Mouse (Mus musculus): ENCODE measurements around the gene Adgrg5. TPM values are rescaled to one million over a fixed set of nuclear protein-coding genes. Genes with fewer than 3 reads are reported as not detected.

Adgrg5 gene
- polyA plus RNA-seq, 1 experiment: 0.08 TPM

DNA sequence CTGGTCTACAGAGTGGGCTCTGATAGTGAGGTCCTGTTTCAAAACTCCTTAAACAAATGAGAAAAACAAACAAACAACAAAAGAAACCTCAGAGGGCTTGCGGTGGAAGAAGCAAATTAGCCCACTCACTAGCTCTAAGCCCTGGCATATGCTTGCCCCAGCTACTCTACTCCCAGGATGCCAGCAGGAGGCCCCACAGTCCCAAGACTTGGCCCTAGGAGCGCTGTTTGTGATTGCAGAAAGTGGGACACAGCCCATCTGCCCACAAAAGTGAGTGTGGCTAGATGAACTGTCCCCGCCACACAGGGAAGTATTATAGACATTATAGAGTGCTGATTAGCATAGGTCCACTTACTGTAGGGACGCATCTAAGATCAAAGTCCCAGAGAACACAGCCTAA is 24.9 kb downstream of the Adgrg5 start:
- no peak for TF ChIP-seq POLR2A (IDR thresholded peaks at IDR 0.05; ENCODE audit: borderline replicate concordance, insufficient read depth, low read length)
- TF ChIP-seq CTCF (IDR thresholded peaks at IDR 0.05; ENCODE audit: borderline replicate concordance, insufficient read depth, low read depth, low read length): no peak
- WGBS: 57% methylated on average over 4 of the region's 4 CpGs
- no peak for DNase-seq
- no peaks in the 10 kb centered on the region for H3K4me1 ChIP-seq (ENCODE audit: control insufficient read depth, insufficient read depth, low read length)
- H3K4me3 ChIP-seq (replicated peaks; ENCODE audit: insufficient read depth, low read depth, low read length): no peak overlapping the region
- no peak overlapping the region for H3K27ac ChIP-seq (ENCODE audit: insufficient read depth, low read length)
- no peaks in the 10 kb centered on the region for H3K27me3 ChIP-seq (ENCODE audit: control insufficient read depth, insufficient read depth, low read length)

- TF ChIP-seq CTCF (IDR thresholded peaks at IDR 0.05; ENCODE audit: borderline replicate concordance, insufficient read depth, low read depth, low read length) (no peak), POLR2A (IDR thresholded peaks at IDR 0.05; ENCODE audit: borderline replicate concordance, insufficient read depth, low read length) (no peak)
- DNase-seq: no peak
- 87% methylated on average over 4 of the region's 4 CpGs for WGBS
- H3K4me1 ChIP-seq (ENCODE audit: control insufficient read depth, insufficient read depth, low read length): no peaks in the 10 kb centered on the region
- no peaks in the 10 kb centered on the region for H3K27me3 ChIP-seq (ENCODE audit: control insufficient read depth, insufficient read depth, low read length)
- H3K27ac ChIP-seq (ENCODE audit: insufficient read depth, low read length): no peak overlapping the region
- H3K4me3 ChIP-seq (replicated peaks; ENCODE audit: insufficient read depth, low read depth, low read length): no peak overlapping the region
Observed at GRCm38 (mm10) chr8:94949010-94949409, 25.5 kb downstream of the Adgrg5 start.

DNA sequence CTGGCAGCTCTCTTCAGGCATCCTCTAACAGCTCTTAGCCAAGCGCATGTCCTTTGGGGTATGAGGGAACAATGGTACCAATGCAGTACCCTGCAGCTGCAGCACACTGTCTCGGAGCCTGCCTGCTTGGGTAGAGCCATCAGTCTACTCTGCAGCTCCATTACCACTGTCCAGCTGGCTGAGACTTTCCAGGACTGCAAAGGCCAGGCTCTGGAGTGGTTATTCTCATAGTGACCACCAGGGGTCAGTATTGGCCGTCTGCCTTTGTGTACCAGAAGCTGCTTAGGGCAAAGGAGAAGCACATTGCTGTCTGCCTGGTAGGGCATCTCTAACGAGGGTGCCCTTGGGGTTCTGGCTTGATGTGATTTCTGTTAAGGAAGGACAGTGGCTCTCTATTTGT is 26.6 kb downstream of the Adgrg5 start:
- 5% methylated on average over 4 of the region's 4 CpGs for WGBS
- no peak for TF ChIP-seq POLR2A (IDR thresholded peaks at IDR 0.05; ENCODE audit: borderline replicate concordance, insufficient read depth, low read length)
- peak; percentile 95 for TF ChIP-seq CTCF (IDR thresholded peaks at IDR 0.05; ENCODE audit: borderline replicate concordance, insufficient read depth, low read depth, low read length)
- no peaks in the 10 kb centered on the region for H3K27me3 ChIP-seq (ENCODE audit: control insufficient read depth, insufficient read depth, low read length)
- H3K27ac ChIP-seq (ENCODE audit: insufficient read depth, low read length): no peak overlapping the region
- no peak overlapping the region for H3K4me3 ChIP-seq (replicated peaks; ENCODE audit: insufficient read depth, low read depth, low read length)
- DNase-seq: peak; percentile 73 to 75
- H3K4me1 ChIP-seq (ENCODE audit: control insufficient read depth, insufficient read depth, low read length): no peaks in the 10 kb centered on the region

- Histone ChIP-seq H3K27me3 (ENCODE audit: control insufficient read depth, insufficient read depth, low read length) (no peaks in the 10 kb centered on the region), H3K4me1 (ENCODE audit: control insufficient read depth, insufficient read depth, low read length) (no peaks in the 10 kb centered on the region), H3K27ac (ENCODE audit: insufficient read depth, low read length) (no peak overlapping the region), H3K4me3 (replicated peaks; ENCODE audit: insufficient read depth, low read depth, low read length) (no peak overlapping the region)
- 73% methylated on average over 5 of the region's 5 CpGs for WGBS
- no peak for DNase-seq
- TF ChIP-seq POLR2A (IDR thresholded peaks at IDR 0.05; ENCODE audit: borderline replicate concordance, insufficient read depth, low read length) (no peak), CTCF (IDR thresholded peaks at IDR 0.05; ENCODE audit: borderline replicate concordance, insufficient read depth, low read depth, low read length) (no peak)
Observed at GRCm38 (mm10) chr8:94950458-94950857, 27.0 kb downstream of the Adgrg5 start.

DNA sequence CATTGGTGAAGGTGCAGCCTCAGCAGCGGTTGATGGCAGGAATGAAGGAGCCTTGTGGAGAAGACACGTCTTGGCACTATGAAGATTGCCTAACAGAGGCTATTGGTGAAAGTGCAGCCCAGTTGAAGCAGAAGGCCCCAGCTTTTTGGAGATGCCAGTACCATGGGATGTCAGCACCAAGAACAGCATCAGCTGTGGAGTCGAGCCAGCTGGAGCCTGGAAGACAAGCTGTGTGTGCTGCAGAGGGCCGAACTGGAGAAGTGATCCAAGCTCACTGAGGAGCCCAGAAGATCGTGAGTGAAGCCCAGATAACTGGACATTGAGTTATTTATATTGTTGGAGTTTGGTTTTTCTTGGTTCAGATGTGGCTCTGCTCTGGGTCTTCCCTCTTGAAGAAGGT is 28.6 kb downstream of the Adgrg5 start:
- WGBS: 51% methylated on average over 5 of the region's 5 CpGs
- DNase-seq: no peak
- TF ChIP-seq POLR2A (IDR thresholded peaks at IDR 0.05; ENCODE audit: borderline replicate concordance, insufficient read depth, low read length) (no peak), CTCF (IDR thresholded peaks at IDR 0.05; ENCODE audit: borderline replicate concordance, insufficient read depth, low read depth, low read length) (no peak)

DNA sequence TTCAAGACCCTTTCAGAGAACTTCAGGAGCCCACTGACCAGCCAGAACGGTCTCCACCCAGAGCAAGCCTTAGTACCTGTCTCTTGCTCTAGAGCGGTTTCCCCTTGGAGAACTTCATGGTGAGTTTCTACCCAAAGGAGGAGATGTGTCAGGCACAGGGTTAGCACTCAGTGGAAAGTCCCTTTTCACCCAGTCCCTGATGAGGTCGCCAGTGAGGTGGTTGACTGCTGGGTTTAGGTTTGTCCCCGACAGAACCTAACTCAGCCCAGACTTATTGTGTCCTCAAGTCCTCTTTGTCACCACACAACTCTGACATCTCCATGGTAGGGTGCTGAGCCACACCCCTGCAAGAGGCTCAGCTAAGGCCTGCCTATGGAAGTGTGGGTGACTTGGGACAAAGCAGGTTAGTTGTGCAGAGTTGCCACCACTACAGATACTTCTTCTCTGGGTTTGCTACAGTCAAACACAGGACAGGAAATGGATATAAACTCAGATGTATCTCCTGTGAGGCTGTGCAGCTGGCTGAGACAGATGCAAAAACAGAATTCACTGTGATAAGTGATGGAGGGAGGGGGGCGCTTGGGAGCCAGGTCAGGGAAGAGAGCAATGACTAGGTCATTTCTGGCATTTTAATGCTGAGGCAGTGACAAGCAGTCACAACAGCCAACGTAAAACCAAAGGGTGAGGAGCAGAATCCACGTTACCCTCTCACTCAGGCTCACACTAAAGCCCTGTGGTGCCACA is 30.3 kb downstream of the Adgrg5 start:
- no peaks in the 10 kb centered on the region for H3K4me1 ChIP-seq (ENCODE audit: control insufficient read depth, insufficient read depth, low read length)
- DNase-seq: no peak
- H3K4me3 ChIP-seq (replicated peaks; ENCODE audit: insufficient read depth, low read depth, low read length): no peak overlapping the region
- no peak overlapping the region for H3K27ac ChIP-seq (ENCODE audit: insufficient read depth, low read length)
- WGBS: 69% methylated on average over 7 of the region's 7 CpGs
- H3K27me3 ChIP-seq (ENCODE audit: control insufficient read depth, insufficient read depth, low read length): no peaks in the 10 kb centered on the region
- TF ChIP-seq CTCF (IDR thresholded peaks at IDR 0.05; ENCODE audit: borderline replicate concordance, insufficient read depth, low read depth, low read length) (no peak), POLR2A (IDR thresholded peaks at IDR 0.05; ENCODE audit: borderline replicate concordance, insufficient read depth, low read length) (no peak)

More for the DNA sequence above, 28.6 kb downstream of the Adgrg5 start:
- H3K27ac ChIP-seq (ENCODE audit: insufficient read depth, low read length): no peak overlapping the region
- H3K4me3 ChIP-seq (replicated peaks; ENCODE audit: insufficient read depth, low read depth, low read length): no peak overlapping the region
- H3K27me3 ChIP-seq (ENCODE audit: control insufficient read depth, insufficient read depth, low read length): no peaks in the 10 kb centered on the region
- no peaks in the 10 kb centered on the region for H3K4me1 ChIP-seq (ENCODE audit: control insufficient read depth, insufficient read depth, low read length)

DNA sequence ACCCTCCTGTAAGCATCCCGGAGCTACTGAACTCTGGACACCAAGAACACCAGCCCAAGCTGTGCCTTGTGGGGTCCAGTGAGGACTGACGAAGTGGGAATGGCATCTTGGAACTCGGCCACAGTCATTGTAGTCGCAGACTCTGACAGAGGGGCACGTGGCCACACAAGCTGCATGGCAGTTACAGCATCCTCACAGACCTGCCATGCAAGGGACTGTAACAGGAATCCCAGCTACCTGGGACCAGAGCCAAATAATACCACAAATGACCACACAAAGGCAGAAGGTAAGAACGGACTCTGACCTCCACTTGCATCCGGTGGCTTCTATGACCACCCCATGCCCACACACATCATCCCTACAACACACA is 30.9 kb downstream of the Adgrg5 start:
- 23% methylated on average over 7 of the region's 7 CpGs for WGBS
- no peak overlapping the region for H3K4me3 ChIP-seq (replicated peaks; ENCODE audit: insufficient read depth, low read depth, low read length)
- TF ChIP-seq POLR2A (IDR thresholded peaks at IDR 0.05; ENCODE audit: borderline replicate concordance, insufficient read depth, low read length) (no peak), CTCF (IDR thresholded peaks at IDR 0.05; ENCODE audit: borderline replicate concordance, insufficient read depth, low read depth, low read length) (no peak)
- no peaks in the 10 kb centered on the region for H3K4me1 ChIP-seq (ENCODE audit: control insufficient read depth, insufficient read depth, low read length)
- no peaks in the 10 kb centered on the region for H3K27me3 ChIP-seq (ENCODE audit: control insufficient read depth, insufficient read depth, low read length)
- DNase-seq: no peak
- H3K27ac ChIP-seq (ENCODE audit: insufficient read depth, low read length): no peak overlapping the region
